Mouse (Mus musculus): ENCODE results near the gene Serpina3a.

Gene Serpina3a

DNA sequence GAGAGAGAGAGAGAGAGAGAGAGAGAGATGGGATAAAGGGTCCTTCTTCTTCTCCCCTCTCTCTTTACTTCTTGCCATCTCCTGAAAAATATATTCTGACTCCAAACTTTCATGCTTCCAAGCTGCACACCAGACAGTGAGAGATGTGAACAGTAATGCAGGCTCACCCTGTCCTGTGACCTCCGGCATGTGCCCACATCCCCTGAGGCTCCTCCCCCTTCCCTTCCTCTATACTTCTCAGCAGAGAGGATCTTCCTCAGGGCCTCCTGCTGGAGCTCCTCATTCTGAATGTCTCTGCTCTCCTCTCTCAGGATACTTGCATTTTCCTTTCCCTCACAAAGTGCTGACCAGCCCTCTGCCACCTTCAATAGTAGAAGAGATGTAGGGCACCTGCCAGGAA, 29.9 kb downstream of the Serpina3a start:
- no peak for DNase-seq (ENCODE audit: low read depth, low spot score)

DNA sequence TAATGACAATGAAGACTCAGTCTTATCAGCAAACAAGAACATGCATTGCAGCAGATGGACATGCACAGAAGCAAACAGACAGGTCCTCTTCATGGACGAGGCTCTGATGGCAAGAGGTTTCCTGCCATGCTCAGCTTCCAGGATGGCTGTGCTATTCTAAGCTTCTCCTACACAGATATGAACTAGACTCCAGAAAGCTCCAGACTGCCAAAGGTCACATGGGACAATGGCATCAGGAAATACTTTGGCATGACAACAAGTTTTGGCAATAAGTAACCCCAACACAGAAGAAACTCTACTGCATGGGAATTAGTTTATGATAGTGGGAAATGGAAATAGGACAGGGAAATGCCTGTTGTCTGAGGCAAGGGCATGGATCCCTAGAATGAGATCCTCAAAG, 30.8 kb downstream of the Serpina3a start:
- no peak for DNase-seq (ENCODE audit: low read depth, low spot score)

DNA sequence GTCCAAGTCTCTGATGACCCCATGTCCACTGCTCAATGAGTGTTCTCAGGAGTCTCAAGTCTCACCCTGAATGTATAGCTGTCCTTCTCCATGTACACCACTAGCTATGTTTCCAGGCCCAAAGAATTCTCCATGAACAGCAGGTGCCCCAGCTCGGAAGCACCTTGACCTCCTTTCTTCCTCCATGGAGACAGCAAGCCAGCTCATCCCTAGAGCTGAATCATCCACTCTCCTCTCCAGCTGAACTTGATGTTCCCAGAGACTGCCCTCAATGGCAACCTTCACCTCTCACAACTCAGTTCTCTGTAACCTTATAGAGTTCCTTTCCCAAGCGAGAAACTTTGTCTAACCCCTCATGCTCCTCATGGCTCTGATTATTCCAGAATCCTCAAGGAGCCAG, 33.0 kb downstream of the Serpina3a start:
- DNase-seq (ENCODE audit: low read depth, low spot score), result no peak

DNA sequence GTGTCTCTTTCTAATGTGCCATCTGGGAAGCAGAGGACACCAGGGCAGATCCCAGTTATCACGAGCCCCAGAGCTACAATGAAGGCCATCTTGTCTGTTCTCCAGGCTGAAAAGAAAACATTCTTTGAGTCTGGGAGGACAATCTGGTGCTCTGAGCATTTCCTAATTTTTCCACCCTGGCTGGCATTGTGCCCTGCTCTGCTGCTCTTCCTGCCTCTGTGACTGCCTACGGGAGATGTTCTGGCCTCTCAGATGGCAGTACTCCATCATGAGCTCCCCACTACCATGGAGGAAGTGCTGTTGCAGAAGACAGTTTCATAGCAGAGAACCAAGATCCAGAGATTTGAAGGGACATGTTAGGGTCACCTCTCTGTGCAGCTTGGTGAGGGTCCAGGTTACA, 39.5 kb downstream of the Serpina3a start:
- DNase-seq (ENCODE audit: low read depth, low spot score), result peak; percentile 37

DNA sequence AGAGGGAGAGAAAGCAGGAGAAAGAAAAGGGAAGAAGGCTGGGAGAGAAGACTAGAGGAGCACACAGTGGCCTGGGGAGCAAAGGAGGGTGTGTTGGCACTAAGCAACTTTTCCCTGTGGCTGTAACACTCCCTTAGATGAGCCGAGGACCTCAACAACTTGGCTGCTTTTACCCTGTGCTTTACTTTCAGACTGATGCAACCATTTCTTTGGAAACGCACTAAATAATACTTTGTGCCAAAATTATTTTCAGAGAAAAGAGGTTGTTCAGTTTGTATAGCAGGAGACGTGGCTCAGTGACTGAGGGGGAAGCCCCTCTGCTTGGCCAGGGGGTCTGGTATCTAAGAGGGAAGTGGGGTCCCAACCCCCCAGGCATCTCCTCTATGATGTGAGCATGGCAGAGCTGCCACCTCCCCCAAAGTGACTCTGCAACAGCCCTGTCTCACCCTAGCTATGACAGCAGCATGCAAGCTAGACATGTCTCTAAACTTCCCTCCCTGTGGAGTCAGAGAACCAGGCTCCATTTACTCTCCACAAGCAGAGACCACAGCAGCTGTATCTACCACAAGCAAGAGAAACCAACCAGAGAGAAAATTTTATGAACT, 40.6 kb downstream of the Serpina3a start:
- no peak for DNase-seq (ENCODE audit: low read depth, low spot score)

DNA sequence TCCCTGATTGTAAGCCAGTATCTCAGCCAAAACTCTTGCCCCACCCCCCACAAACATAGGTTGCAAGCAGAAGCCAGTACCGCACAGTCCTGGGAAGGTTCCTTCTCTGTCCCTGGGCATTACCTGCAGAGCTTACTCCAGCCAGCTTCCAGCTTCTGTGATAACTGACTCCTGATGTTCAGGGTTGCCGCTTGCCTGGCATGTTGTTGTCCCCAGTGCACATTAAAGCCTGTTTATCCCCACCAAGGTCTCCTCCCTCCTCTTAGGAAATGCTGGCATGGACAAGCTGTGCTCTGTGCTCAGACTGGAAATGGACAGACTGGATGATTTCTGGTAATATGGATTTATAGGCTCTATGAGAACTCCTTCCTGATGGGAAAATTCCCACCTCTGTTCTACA, 41.1 kb downstream of the Serpina3a start, which contains the start of gene Serpina3c:
Gene Serpina3c (minus strand): TSS at position 215 of the 400 bp plus-strand sequence.
- DNase-seq (ENCODE audit: low read depth, low spot score), result no peak

All from brain, adult 2 months (tissue).